Mouse (Mus musculus): ENCODE measurements around the gene Per3.
"Not testable (repeated sequence)": the region's sequence is repeated elsewhere in the genome, so short reads cannot be mapped to it uniquely, and the experiment has no call there.

Gene Per3

GRCm38 (mm10) chr4:151024152-151024551 is 20.3 kb downstream of the Per3 start:
- DNase-seq = no peak

DNA sequence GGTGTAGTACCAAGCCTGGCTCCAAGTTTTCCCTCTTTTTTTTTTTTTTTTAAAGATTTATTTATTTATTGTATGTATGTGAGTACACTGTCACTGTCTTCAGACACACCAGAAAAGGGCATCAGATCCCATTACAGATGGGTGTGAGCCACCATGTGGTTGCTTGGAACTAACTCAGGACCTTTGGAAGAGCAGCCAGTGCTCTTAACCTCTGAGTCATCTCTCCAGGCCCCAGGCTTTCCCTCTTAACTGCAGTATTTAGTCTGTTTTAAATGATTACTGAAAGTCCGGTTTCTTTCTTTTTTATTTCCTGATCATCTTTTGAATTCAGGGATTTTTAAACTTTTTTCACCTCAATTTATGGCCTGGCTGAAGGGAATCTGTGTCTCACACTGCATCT is 27.1 kb downstream of the Per3 start:
- not testable (repeated sequence) for DNase-seq

GRCm38 (mm10) chr4:151015946-151016345 is 28.5 kb downstream of the Per3 start:
- no peak for DNase-seq

GRCm38 (mm10) chr4:151010316-151010715 is 34.1 kb downstream of the Per3 start:
- peak; percentile 45 to 68 for DNase-seq

GRCm38 (mm10) chr4:151006945-151007344 is 37.5 kb downstream of the Per3 start:
- peak in 1 of 2 experiments; percentile 33 for DNase-seq

DNA sequence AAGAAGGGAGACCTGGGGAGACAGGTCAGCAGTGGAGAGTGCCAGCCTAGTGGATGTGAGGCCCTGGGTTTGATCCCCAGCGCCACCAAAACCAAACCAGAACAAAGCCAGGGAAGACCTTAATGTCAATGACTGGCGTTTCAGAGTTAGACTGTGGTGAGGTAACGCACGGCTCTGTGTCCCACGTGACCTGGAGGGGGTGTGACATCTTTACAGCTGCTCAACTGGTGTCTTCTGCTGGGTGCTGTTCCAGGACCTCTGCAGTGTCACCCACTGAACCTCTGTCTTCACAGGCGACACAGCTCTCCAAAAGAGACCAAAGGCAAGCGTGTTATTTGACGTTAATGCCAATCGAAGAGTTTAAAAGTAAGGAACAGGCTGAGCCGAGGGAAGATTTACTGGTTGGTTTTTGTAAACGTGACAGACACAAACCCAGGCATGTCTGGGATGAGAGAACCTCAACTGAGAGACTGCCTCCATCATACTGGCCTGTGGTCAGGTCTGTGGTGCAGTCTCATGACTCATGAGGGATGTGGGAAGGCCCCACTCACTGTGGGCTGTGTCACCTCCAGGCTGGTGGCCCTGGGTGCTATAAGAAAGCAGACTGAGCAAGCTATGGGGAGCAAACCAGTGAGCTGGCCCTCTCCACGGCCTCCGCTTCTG is 38.7 kb downstream of the Per3 start:
- DNase-seq = no peak

GRCm38 (mm10) chr4:151001397-151001796 is 43.1 kb downstream of the Per3 start:
- DNase-seq = no peak

- DNase-seq = no peak
Measured at GRCm38 (mm10) chr4:150998626-150999025, 45.8 kb downstream of the Per3 start.

- DNase-seq = no peak
Measured at GRCm38 (mm10) chr4:150996797-150997196, 47.7 kb downstream of the Per3 start, which contains the start of gene Uts2. TSS of gene Uts2 (plus strand) at chr4:150997097.

DNA sequence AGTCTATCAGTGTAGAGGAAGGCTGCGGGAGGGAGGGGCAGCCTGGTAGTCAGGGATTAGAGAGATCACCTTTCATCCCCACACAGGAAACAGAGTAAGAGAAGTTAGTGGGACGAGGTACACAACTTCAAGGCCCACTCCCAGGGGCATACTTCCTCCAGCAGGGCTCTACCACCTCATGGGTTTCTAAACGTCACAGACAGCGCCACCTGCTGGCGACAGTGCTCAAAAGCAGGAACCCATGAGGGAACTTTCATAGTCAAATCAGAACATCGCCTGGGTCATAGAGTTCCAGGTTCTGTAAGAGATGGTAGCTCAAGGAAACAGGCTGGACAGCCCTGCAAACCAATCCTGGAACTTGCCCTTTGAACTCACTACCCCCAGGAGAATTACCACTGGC is 54.3 kb downstream of the Per3 start:
- DNase-seq = peak in 1 of 2 experiments; percentile 41

GRCm38 (mm10) chr4:150980153-150980552 is 64.3 kb downstream of the Per3 start:
- DNase-seq = no peak

DNA sequence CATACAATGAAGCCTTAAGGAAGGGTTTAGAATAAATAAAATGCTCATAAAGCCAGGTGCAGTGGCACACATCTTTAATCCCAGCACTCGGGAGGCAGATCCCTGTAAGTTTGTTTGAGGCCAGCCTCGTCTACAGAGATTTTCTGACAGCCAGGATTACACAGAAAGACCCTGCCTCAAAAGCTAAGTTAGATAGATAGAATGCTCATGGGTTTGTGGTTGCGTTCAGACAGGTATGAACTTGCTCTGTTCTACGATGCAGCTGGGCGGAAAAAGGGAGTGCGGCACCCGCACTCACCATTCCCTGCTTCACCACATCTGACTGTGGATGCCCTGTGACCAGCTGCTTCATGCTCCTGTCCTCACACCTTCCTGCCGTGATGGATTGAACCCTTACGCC is 65.0 kb downstream of the Per3 start:
- no peak for DNase-seq

GRCm38 (mm10) chr4:150978156-150978910 is 66.1 kb downstream of the Per3 start:
- no peak for DNase-seq

DNA sequence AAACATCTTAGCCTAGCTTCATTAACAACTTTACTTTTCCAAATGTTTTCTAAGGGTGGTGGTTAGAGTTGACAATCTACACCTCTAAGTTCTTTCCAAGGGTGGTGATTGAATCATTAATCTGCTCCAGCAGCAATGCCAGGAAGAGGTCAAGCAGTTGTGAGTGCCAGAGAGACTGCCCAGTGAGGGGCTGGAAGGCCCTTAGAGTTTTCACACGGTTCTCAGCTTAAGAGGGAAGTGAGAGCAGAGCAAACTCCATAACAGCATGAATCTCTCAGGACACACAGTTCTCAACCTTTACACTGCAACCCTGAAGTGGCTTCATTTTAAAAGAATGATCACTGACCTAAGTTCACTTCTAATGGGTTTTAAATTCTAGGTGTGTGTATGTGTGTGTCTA is 69.3 kb downstream of the Per3 start:
- peak; percentile 42 to 70 for DNase-seq

- peak in 1 of 2 experiments; percentile 18 for DNase-seq
Measured at GRCm38 (mm10) chr4:150973264-150973663, 71.2 kb downstream of the Per3 start.

- no peak for DNase-seq
Measured at GRCm38 (mm10) chr4:150968956-150969355, 75.5 kb downstream of the Per3 start.

DNA sequence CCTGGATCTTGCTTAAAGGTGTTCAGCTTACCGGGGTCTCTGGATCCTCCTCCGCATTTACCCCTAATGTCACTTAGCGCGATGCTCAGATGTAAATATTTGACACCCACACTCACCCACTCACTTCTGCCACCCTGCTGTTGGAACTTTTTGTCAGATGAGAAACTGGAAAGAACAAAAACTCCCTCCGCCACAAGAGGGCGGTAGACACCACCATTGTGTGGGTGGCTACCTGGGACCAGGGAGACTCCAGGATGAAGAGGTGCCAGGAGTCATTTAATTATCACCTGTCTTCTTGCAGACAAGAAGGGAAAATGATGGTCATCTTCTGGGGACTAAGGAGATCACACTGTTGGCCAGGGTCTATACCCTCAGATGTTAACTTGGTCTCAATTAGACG is 77.9 kb downstream of the Per3 start:
- DNase-seq = peak; percentile 48 to 62

DNA sequence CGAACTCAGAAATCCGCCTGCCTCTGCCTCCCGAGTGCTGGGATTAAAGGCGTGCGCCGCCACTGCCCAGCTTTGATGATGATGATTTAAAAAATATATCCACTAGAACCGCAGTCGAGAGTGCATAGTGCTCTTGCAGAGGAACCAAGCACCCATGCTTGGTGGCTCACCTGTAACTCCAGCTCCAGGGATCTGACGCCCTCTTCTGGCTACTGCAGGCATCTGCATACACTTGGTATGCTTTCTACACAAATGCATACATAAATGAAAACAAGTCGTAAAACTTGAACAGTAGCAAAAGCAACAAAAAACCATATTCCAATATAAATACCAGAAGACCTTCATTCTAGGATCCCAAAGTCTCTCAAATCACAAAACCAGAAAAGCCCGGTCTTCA is 78.9 kb downstream of the Per3 start:
- DNase-seq = no peak

DNA sequence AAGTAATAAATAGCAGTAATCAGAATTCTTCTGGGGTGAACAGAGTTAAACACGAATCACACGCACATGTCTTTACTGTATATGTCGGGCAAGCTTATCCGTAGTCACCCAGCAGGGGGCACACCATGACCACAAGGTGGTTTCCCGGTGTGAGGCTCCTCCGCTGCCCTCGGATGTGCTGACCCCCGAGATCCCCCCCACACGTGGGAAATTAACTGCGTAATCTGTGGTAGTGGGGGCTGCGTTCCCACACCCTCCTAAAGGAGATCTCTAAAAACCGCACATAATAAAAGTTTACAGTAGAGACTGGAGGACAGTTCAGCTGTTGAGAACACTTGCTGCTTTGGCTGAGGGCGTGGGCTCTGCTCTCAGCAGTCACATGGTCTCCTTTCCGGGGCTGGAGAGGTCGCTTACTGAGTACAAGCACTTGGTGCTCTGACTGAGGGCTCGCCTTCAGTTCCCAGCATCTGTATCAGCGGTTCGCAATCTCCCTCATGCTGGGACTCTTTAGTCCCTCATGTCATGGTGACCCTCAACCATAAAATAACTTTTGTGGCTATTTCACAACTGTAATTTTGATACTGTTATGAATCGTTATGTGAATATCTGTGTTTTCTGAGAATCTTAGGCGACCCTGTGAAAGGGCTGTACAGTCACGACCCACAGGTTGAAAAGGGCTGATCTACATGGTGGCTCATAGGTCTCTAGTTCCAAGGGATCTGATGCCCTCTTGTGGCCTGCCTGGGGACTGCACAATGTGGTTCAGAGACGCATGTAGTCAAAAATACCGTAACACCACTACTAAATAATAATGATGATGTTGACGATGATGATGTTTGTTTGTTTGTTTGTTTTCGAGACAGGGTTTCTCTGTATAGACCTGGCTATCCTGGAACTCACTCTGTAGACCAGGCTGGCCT is 79.6 kb downstream of the Per3 start:
- DNase-seq = peak; percentile 79 to 85

DNA sequence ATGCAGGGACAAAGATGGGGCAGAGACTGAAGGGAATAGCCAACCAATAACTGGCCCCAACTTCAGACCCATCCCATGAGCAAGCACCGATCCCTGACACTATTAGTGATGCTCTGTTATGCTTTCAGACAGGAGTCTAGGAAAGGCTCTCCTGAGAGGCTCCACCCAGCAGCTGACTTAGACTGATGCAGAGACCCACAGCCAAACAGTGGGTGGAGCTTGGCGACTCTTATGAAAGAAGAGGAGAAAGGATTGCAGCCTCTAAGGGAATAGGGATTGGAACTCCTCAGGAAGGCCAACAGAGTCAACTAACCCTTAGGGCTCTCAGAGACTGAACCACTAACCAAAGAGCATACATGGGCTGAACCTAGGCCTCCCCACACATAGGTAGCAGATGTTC is 80.8 kb downstream of the Per3 start:
- DNase-seq = no peak

- peak; percentile 27 to 60 for DNase-seq
Measured at GRCm38 (mm10) chr4:150962231-150962630, 82.2 kb downstream of the Per3 start.

DNA sequence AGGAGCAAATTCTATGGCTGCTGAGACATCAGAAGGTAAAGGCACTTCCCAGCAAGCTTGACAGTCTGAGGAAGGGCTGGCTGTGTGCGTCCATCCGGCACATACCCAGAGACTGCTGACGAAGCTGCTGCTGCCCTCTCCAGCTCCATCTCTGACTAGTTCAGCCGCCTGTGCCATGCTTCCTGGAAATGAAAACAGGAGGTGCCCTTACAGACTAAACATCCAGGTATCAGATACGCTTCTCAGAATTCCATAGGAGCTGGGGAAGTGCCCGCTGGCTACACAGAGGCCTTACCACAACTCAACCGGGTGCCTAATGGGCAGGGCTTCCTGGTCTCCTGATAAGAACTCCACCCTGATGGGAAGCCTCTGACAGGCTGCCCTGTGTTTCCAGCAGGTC is 85.9 kb downstream of the Per3 start:
- no peak for DNase-seq

DNA sequence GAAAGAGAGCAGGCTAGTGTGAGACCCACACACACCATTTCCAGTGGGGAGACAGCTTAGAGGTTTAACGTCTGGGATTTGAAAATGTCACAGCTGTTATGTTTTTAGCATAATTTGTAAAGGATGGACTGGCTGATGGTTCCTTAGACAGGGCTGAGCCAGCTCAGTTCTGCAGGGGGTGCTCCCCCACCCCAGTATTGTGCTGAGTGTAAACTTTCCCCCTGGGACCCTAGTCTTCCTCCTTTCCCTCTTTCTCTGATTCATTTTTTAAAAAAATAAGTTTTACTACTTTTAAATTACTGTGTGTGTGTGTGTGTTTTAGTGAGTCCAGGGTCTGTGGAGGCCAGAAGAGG is 87.4 kb downstream of the Per3 start:
- DNase-seq = no peak
